Mouse (Mus musculus) forebrain, embryonic 13.5 days (tissue): ENCODE measurements at regions not wholly inside any gene's neighbourhood (a gene's known extent, or its start where the extent isn't known, plus 50 kb on each side); places are given as distances from the start of the nearest gene placed in this dataset.
"Not testable (repeated sequence)": the region's sequence is repeated elsewhere in the genome, so short reads cannot be mapped to it uniquely, and the experiment has no call there.

Source experiments
- ATAC-seq: fragments of 200-750 bp; cut with Nextera tagmentation; 2 replicates; pipeline ENCODE4 v1.8.0; 2017
- H3K27ac ChIP-seq: fragments of 300-500 bp; sonication (generic); 2 replicates; pipeline ENCODE4 v1.5.1; 2015; ENCODE audit warnings: inconsistent platforms, mild to moderate bottlenecking, moderate library complexity
- H3K27me3 ChIP-seq: fragments of 300-500 bp; sonication (generic); 2 replicates; pipeline ENCODE4 v1.6.1; 2015; ENCODE audit warnings: mild to moderate bottlenecking, inconsistent platforms
- H3K36me3 ChIP-seq: fragments of 300-500 bp; sonication (generic); 2 replicates; pipeline ENCODE4 v1.6.1; 2015; ENCODE audit warnings: mild to moderate bottlenecking, inconsistent platforms; ENCODE audit not compliant: poor library complexity, severe bottlenecking
- H3K4me1 ChIP-seq: fragments of 300-500 bp; sonication (generic); 2 replicates; pipeline ENCODE4 v1.6.1; 2015; ENCODE audit warnings: inconsistent platforms
- H3K4me2 ChIP-seq: fragments of 300-500 bp; sonication (generic); 2 replicates; pipeline ENCODE4 v1.6.1; 2015; ENCODE audit warnings: inconsistent platforms, mild to moderate bottlenecking, moderate library complexity
- H3K4me3 ChIP-seq: fragments of 300-500 bp; sonication (generic); 2 replicates; pipeline ENCODE4 v1.5.1; 2015; ENCODE audit warnings: mild to moderate bottlenecking, inconsistent platforms
- H3K9ac ChIP-seq: fragments of 300-500 bp; sonication (generic); 2 replicates; pipeline ENCODE4 v1.6.1; 2015; ENCODE audit warnings: mild to moderate bottlenecking, inconsistent platforms
- H3K9me3 ChIP-seq: fragments of 300-500 bp; sonication (generic); replicated peaks from 2 replicates; pipeline ENCODE4 v1.6.1; 2016; ENCODE audit warnings: inconsistent platforms
- WGBS: fragments of 180-500 bp; shearing (Covaris S2); methylation state at CpG from one replicate; pipeline ENCODE4 v1.1.7; 2015; 5-methylcytosine and 5-hydroxymethylcytosine counted together

- Histone ChIP-seq H3K27me3 (no peaks in the 10 kb centered on the region), H3K36me3 (0 out of 2 replicates have a peak, but pooled peaks cover 5% of the 10 kb centered on the region), H3K27ac (no peak overlapping the region), H3K4me1 (no peaks in the 10 kb centered on the region), H3K4me3 (no peak overlapping the region), H3K9ac (no peak overlapping the region), H3K9me3 (no peaks in the 10 kb centered on the region), H3K4me2 (no peak overlapping the region)
- no peak for ATAC-seq
- 88% methylated on average over 4 of the region's 4 CpGs for WGBS
Observed at GRCm38 (mm10) chrX:50618936-50619335, 190.6 kb upstream of the Olfr1324 start.

DNA sequence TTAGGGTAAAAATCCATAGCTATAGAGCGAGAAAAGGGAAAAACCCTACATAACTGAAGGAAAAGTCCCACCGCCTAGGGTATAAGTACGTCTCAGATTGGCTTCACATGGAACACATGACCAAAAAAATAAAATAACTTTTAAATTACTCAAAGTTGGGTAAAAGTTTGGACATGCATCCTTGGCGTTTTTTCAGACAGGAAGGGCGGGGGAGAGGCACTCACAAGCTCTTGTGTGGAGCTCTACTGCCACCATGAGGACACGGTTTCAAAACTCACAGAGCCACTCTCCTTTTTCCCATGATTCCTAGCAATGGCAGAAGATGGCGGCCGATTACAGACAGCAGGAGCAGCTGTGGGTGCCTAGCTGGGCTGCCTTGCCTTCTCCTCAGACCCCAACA is 188.6 kb upstream of the Olfr1324 start:
- not testable (repeated sequence) for H3K4me3 ChIP-seq, H3K36me3 ChIP-seq, H3K4me1 ChIP-seq, H3K9ac ChIP-seq, H3K9me3 ChIP-seq, H3K27me3 ChIP-seq, ATAC-seq, H3K27ac ChIP-seq
- WGBS, result 73% methylated on average over 8 of the region's 8 CpGs
- peak overlapping the region; percentile 14; the same call in 1 of the 2 replicates for H3K4me2 ChIP-seq

DNA sequence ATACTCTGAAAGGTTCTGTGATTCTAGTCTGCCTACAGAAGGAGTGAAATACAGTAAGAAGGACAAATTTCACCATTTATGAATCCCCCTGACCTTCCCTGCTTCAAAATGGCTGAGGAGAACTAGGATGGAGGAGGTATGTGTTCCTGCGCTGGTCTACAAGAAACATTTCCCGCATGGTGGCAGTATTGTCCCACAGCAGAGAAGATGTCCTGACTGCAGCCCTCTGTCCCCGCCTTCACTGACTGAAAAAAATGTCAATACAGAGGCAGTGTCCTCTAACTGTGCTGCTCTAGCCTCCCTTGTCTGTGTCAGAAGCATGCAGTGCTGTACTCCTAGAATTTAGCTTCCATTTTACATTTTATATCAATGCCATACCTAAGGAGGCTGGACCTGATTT is 186.6 kb upstream of the Olfr1324 start:
- H3K4me3 ChIP-seq, H3K27me3 ChIP-seq, H3K27ac ChIP-seq, H3K4me1 ChIP-seq, H3K9ac ChIP-seq, H3K9me3 ChIP-seq: not testable (repeated sequence)
- WGBS, result 66% methylated on average over 3 of the region's 3 CpGs
- peaks cover 18% of the 10 kb centered on the region; the same call in 1 of the 2 replicates for H3K36me3 ChIP-seq
- H3K4me2 ChIP-seq, result 0 out of 2 replicates have a peak overlapping the region, but pooled peaks have one; percentile 20
- ATAC-seq, result peak; percentile 59

- H3K27ac ChIP-seq, H3K4me1 ChIP-seq, H3K9me3 ChIP-seq, H3K4me3 ChIP-seq, H3K9ac ChIP-seq, H3K27me3 ChIP-seq: not testable (repeated sequence)
- ATAC-seq, result peak; percentile 20; the same call in 1 of the 2 replicates
- Histone ChIP-seq H3K4me2 (0 out of 2 replicates have a peak overlapping the region, but pooled peaks have one; percentile 20), H3K36me3 (peaks cover 18% of the 10 kb centered on the region; the same call in 1 of the 2 replicates)
- 72% methylated on average over 6 of the region's 6 CpGs for WGBS
Observed at GRCm38 (mm10) chrX:50614367-50614766, 186.1 kb upstream of the Olfr1324 start.

- Histone ChIP-seq H3K4me1 (no peaks in the 10 kb centered on the region), H3K4me3 (peak overlapping the region; percentile 21; the same call in 1 of the 2 replicates), H3K27me3 (no peaks in the 10 kb centered on the region), H3K9ac (no peak overlapping the region), H3K9me3 (no peaks in the 10 kb centered on the region), H3K36me3 (peaks cover 18% of the 10 kb centered on the region; the same call in 1 of the 2 replicates), H3K27ac (peak overlapping the region; percentile 35; the same call in 1 of the 2 replicates), H3K4me2 (peak overlapping the region; percentile 29; the same call in 1 of the 2 replicates)
- 77% methylated on average over 9 of the region's 9 CpGs for WGBS
- peak; percentile 64 for ATAC-seq
Observed at GRCm38 (mm10) chrX:50611765-50612591, 183.7 kb upstream of the Olfr1324 start.

DNA sequence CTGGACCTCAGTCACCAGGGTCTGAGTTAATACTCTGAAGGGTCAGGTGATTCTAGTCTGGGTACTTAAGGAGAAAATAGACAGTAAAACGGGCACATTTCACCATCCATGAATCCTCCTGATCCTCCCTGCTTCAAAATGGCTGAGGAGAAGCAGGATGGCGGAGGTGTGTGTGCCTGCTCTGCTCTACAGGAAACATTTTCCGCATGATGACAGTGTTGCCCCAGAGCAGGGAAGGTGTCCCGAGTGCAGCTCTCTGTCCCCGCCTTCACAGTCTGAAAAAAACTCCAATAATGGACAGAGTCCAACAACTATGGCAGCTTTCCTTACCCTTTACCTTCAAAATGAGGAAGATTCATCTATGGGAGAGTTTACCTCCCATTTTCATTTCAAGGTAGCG is 179.8 kb upstream of the Olfr1324 start:
- H3K27me3 ChIP-seq, H3K4me2 ChIP-seq, H3K4me1 ChIP-seq, H3K4me3 ChIP-seq, H3K27ac ChIP-seq, ATAC-seq, H3K9me3 ChIP-seq, H3K9ac ChIP-seq: not testable (repeated sequence)
- 75% methylated on average over 6 of the region's 6 CpGs for WGBS
- H3K36me3 ChIP-seq, result peaks cover 12% of the 10 kb centered on the region; the same call in 1 of the 2 replicates

GRCm38 (mm10) chrX:50607636-50608035 is 179.3 kb upstream of the Olfr1324 start:
- no peak overlapping the region for H3K9ac ChIP-seq
- H3K4me2 ChIP-seq, result no peak overlapping the region
- H3K36me3 ChIP-seq, result peaks cover 12% of the 10 kb centered on the region; the same call in 1 of the 2 replicates
- ATAC-seq, result no peak
- H3K27ac ChIP-seq, result no peak overlapping the region
- no peaks in the 10 kb centered on the region for H3K4me1 ChIP-seq
- no peaks in the 10 kb centered on the region for H3K27me3 ChIP-seq
- no peaks in the 10 kb centered on the region for H3K9me3 ChIP-seq
- 77% methylated on average over 7 of the region's 7 CpGs for WGBS
- no peak overlapping the region for H3K4me3 ChIP-seq

DNA sequence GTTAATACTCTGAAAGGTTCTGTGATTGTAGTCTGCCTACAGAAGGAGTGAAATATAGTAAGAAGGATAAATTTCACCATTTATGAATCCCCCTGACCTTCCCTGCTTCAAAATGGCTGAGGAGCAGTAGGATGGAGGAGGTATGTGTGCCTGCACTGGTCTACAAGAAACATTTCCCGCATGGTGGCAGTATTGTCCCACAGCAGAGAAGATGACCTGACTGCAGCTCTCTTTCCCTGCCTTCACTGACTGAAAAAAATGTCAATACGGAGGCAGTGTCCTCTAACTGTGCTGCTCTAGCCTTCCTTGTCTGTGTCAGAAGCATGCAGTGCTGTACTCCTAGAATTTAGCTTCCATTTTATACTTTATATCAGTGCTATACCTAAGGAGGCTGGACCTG is 177.2 kb upstream of the Olfr1324 start:
- ATAC-seq, result peak; percentile 61
- H3K4me2 ChIP-seq, H3K36me3 ChIP-seq, H3K9me3 ChIP-seq, H3K4me3 ChIP-seq, H3K27ac ChIP-seq, H3K9ac ChIP-seq, H3K4me1 ChIP-seq, H3K27me3 ChIP-seq: not testable (repeated sequence)
- 60% methylated on average over 2 of the region's 2 CpGs for WGBS

DNA sequence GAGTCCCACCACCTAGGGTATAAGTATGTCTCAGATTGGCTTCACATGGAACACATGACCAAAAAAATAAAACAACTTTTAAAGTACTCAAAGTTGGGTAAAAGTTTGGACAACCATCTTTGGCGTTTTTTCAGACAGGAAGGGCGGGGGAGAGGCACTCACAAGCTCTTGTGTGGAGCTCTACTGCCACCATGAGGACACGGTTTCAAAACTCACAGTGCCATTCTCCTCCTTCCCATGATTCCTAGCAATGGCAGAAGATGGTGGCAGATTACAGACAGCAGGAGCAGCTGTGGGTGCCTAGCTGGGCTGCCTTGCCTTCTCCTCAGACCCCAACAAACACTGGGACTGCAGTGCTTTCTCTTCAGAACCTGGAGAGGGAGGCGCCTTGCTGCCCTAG is 176.7 kb upstream of the Olfr1324 start:
- H3K9ac ChIP-seq, H3K27me3 ChIP-seq, H3K4me2 ChIP-seq, H3K27ac ChIP-seq, H3K9me3 ChIP-seq, ATAC-seq, H3K36me3 ChIP-seq, H3K4me1 ChIP-seq, H3K4me3 ChIP-seq: not testable (repeated sequence)
- WGBS, result 70% methylated on average over 4 of the region's 4 CpGs

- WGBS, result 81% methylated on average over 3 of the region's 3 CpGs
- ATAC-seq, result peak; percentile 66
- H3K4me3 ChIP-seq, result peak overlapping the region; percentile 23; the same call in 1 of the 2 replicates
Observed at GRCm38 (mm10) chrX:50602881-50603280, 174.6 kb upstream of the Olfr1324 start.

DNA sequence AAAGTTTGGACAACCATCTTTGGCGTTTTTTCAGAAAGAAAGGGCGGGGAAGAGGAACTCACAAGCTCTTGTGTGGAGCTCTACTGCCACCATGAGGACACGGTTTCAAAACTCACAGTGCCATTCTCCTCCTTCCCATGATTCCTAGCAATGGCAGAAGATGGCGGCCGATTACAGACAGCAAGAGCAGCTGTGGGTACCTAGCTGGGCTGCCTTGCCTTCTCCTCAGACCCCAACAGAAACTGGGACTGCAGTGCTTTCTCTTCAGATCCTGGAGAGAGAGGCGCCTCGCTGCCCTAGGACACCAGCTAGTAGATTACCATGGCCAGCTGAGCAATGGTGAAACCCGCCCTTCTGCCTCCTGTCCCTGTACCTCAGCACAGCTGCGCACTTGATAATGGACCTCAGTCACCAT is 174.2 kb upstream of the Olfr1324 start:
- H3K27ac ChIP-seq, H3K4me1 ChIP-seq, H3K27me3 ChIP-seq, H3K36me3 ChIP-seq, H3K9me3 ChIP-seq, H3K9ac ChIP-seq: not testable (repeated sequence)
- H3K4me2 ChIP-seq, result peak overlapping the region; percentile 27
- 68% methylated on average over 9 of the region's 9 CpGs for WGBS
- H3K4me3 ChIP-seq, result peak overlapping the region; percentile 23; the same call in 1 of the 2 replicates
- ATAC-seq, result peak; percentile 25; the same call in 1 of the 2 replicates

More at GRCm38 (mm10) chrX:50602881-50603280, 174.6 kb upstream of the Olfr1324 start:
- not testable (repeated sequence) for H3K27ac ChIP-seq, H3K9ac ChIP-seq, H3K4me1 ChIP-seq, H3K27me3 ChIP-seq, H3K36me3 ChIP-seq, H3K9me3 ChIP-seq
- H3K4me2 ChIP-seq, result peak overlapping the region; percentile 27

DNA sequence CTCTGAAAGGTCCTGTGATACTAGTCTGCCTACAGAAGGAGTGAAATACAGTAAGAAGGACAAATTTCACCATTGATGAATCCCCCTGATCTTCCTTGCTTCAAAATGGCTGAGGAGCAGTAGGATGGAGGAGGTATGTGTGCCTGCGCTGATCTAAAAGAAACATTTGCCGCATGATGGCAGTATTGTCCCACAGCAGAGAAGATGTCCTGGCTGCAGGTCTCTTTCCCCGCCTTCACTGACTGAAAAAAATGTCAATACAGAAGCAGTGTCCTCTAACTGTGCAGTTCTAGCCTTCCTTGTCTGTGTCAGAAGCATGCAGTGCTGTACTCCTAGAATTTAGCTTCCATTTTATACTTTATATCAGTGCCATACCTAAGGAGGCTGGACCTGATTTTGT is 172.0 kb upstream of the Olfr1324 start:
- Histone ChIP-seq H3K4me2 (peak overlapping the region; percentile 35), H3K36me3 (peaks cover 15% of the 10 kb centered on the region), H3K4me3 (peak overlapping the region; percentile 19; the same call in 1 of the 2 replicates)
- peak; percentile 55 for ATAC-seq
- not testable (repeated sequence) for H3K27me3 ChIP-seq, H3K9ac ChIP-seq, H3K4me1 ChIP-seq, H3K9me3 ChIP-seq, H3K27ac ChIP-seq
- WGBS, result 67% methylated on average over 3 of the region's 3 CpGs
